Mouse (Mus musculus): ENCODE results near the gene Sstr4. TPM values are rescaled to one million over a fixed set of nuclear protein-coding genes. Genes with fewer than 3 reads are reported as not detected.
A peak's percentile ranks its signal among the peaks of the same experiment; 100 is the strongest.

Gene Sstr4
- polyA plus RNA-seq, 1 experiment from 2014 or later = 2.6 TPM

GRCm38 (mm10) chr2:148402227-148402626 lies 7.1 kb downstream of the Sstr4 start:
- Histone ChIP-seq H3K9ac (replicated peaks; ENCODE audit: low read length) (no peak overlapping the region), H3K9me3 (ENCODE audit: control insufficient read depth, low read length) (no peaks in the 10 kb centered on the region), H3K4me1 (ENCODE audit: control insufficient read depth, insufficient read depth, low read length) (0 out of 2 replicates have a peak, but pooled peaks cover 8% of the 10 kb centered on the region), H3K27me3 (ENCODE audit: control insufficient read depth, insufficient read depth, low read length) (peaks cover 18% of the 10 kb centered on the region), H3K36me3 (ENCODE audit: control insufficient read depth, insufficient read depth, low read length) (no peaks in the 10 kb centered on the region), H3K4me2 (ENCODE audit: low read length) (no peak overlapping the region), H3K27ac (replicated peaks; ENCODE audit: low read depth, low read length) (no peak overlapping the region), H3K4me3 (replicated peaks; ENCODE audit: low read depth, low read length) (no peak overlapping the region)
- DNase-seq (no peak), ATAC-seq (ENCODE audit: low FRiP score, low TSS enrichment) (no peak)
- 82% methylated on average over 1 of the region's 1 CpGs for WGBS

GRCm38 (mm10) chr2:148404906-148405305 lies 9.8 kb downstream of the Sstr4 start:
- no peak overlapping the region for H3K9ac ChIP-seq (replicated peaks; ENCODE audit: low read length)
- 79% methylated on average over 5 of the region's 5 CpGs for WGBS
- peaks cover 35% of the 10 kb centered on the region for H3K27me3 ChIP-seq (ENCODE audit: control insufficient read depth, insufficient read depth, low read length)

GRCm38 (mm10) chr2:148406160-148406970 lies 11.2 kb downstream of the Sstr4 start:
- no peak overlapping the region for H3K9ac ChIP-seq (replicated peaks; ENCODE audit: low read length)
- 8% methylated on average over 34 of the region's 34 CpGs for WGBS

More at GRCm38 (mm10) chr2:148404906-148405305, 9.8 kb downstream of the Sstr4 start:
- Histone ChIP-seq H3K9me3 (ENCODE audit: control insufficient read depth, low read length) (no peaks in the 10 kb centered on the region), H3K27ac (replicated peaks; ENCODE audit: low read depth, low read length) (no peak overlapping the region), H3K4me2 (ENCODE audit: low read length) (no peak overlapping the region), H3K36me3 (ENCODE audit: control insufficient read depth, insufficient read depth, low read length) (no peaks in the 10 kb centered on the region), H3K4me1 (ENCODE audit: control insufficient read depth, insufficient read depth, low read length) (peaks cover 19% of the 10 kb centered on the region), H3K4me3 (replicated peaks; ENCODE audit: low read depth, low read length) (no peak overlapping the region)
- DNase-seq (no peak), ATAC-seq (ENCODE audit: low FRiP score, low TSS enrichment) (no peak)

GRCm38 (mm10) chr2:148406971-148407869 lies 12.1 kb downstream of the Sstr4 start:
- Histone ChIP-seq H3K27me3 (ENCODE audit: control insufficient read depth, insufficient read depth, low read length) (peaks cover 38% of the 10 kb centered on the region), H3K4me2 (ENCODE audit: low read length) (peak overlapping the region; percentile 65), H3K4me1 (ENCODE audit: control insufficient read depth, insufficient read depth, low read length) (peaks cover 19% of the 10 kb centered on the region), H3K27ac (replicated peaks; ENCODE audit: low read depth, low read length) (no peak overlapping the region), H3K36me3 (ENCODE audit: control insufficient read depth, insufficient read depth, low read length) (no peaks in the 10 kb centered on the region), H3K4me3 (replicated peaks; ENCODE audit: low read depth, low read length) (peak overlapping the region; percentile 31), H3K9me3 (ENCODE audit: control insufficient read depth, low read length) (no peaks in the 10 kb centered on the region), H3K9ac (replicated peaks; ENCODE audit: low read length) (peak overlapping the region; percentile 35)
- WGBS = 3% methylated on average over 55 of the region's 55 CpGs
- peak; percentile 53 for DNase-seq
- ATAC-seq (ENCODE audit: low FRiP score, low TSS enrichment) = peak; percentile 38

More at GRCm38 (mm10) chr2:148406160-148406970, 11.2 kb downstream of the Sstr4 start:
- H3K27ac ChIP-seq (replicated peaks; ENCODE audit: low read depth, low read length) = no peak overlapping the region
- peak overlapping the region; percentile 31 for H3K4me3 ChIP-seq (replicated peaks; ENCODE audit: low read depth, low read length)
- H3K4me2 ChIP-seq (ENCODE audit: low read length) = peak overlapping the region; percentile 65
- peaks cover 19% of the 10 kb centered on the region for H3K4me1 ChIP-seq (ENCODE audit: control insufficient read depth, insufficient read depth, low read length)
- peaks cover 38% of the 10 kb centered on the region for H3K27me3 ChIP-seq (ENCODE audit: control insufficient read depth, insufficient read depth, low read length)
- ATAC-seq (ENCODE audit: low FRiP score, low TSS enrichment) (no peak; the same call in 1 of the 2 replicates), DNase-seq (peak; percentile 66)
- no peaks in the 10 kb centered on the region for H3K9me3 ChIP-seq (ENCODE audit: control insufficient read depth, low read length)
- H3K36me3 ChIP-seq (ENCODE audit: control insufficient read depth, insufficient read depth, low read length) = no peaks in the 10 kb centered on the region

- Histone ChIP-seq H3K36me3 (ENCODE audit: control insufficient read depth, insufficient read depth, low read length) (no peaks in the 10 kb centered on the region), H3K4me3 (replicated peaks; ENCODE audit: low read depth, low read length) (peak within 1 kb of the TSS; percentile 31), H3K27ac (replicated peaks; ENCODE audit: low read depth, low read length) (no peak within 1 kb of the TSS), H3K27me3 (ENCODE audit: control insufficient read depth, insufficient read depth, low read length) (peaks cover 38% of the 10 kb centered on the region), H3K9me3 (ENCODE audit: control insufficient read depth, low read length) (no peaks in the 10 kb centered on the region), H3K9ac (replicated peaks; ENCODE audit: low read length) (peak within 1 kb of the TSS; percentile 35), H3K4me1 (ENCODE audit: control insufficient read depth, insufficient read depth, low read length) (peaks cover 19% of the 10 kb centered on the region), H3K4me2 (ENCODE audit: low read length) (peak within 1 kb of the TSS; percentile 65)
- WGBS = 3% methylated on average over 35 of the region's 35 CpGs
- ATAC-seq (ENCODE audit: low FRiP score, low TSS enrichment) (peak; percentile 54), DNase-seq (no peak)
Observed at GRCm38 (mm10) chr2:148407870-148408760, 13.0 kb downstream of the Sstr4 start, which contains the start of gene Thbd. TSS of gene Thbd (minus strand) at chr2:148408188.

- DNase-seq (no peak), ATAC-seq (ENCODE audit: low FRiP score, low TSS enrichment) (peak; percentile 18; the same call in 1 of the 2 replicates)
- Histone ChIP-seq H3K4me3 (replicated peaks; ENCODE audit: low read depth, low read length) (no peak overlapping the region), H3K9me3 (ENCODE audit: control insufficient read depth, low read length) (no peaks in the 10 kb centered on the region), H3K4me1 (ENCODE audit: control insufficient read depth, insufficient read depth, low read length) (peaks cover 19% of the 10 kb centered on the region), H3K27ac (replicated peaks; ENCODE audit: low read depth, low read length) (no peak overlapping the region), H3K27me3 (ENCODE audit: control insufficient read depth, insufficient read depth, low read length) (peaks cover 38% of the 10 kb centered on the region), H3K9ac (replicated peaks; ENCODE audit: low read length) (no peak overlapping the region), H3K4me2 (ENCODE audit: low read length) (peak overlapping the region; percentile 65; the same call in 1 of the 2 replicates), H3K36me3 (ENCODE audit: control insufficient read depth, insufficient read depth, low read length) (no peaks in the 10 kb centered on the region)
- WGBS = 13% methylated on average over 6 of the region's 6 CpGs
Observed at GRCm38 (mm10) chr2:148408761-148409120, 13.6 kb downstream of the Sstr4 start.

GRCm38 (mm10) chr2:148409141-148409540 lies 14.0 kb downstream of the Sstr4 start:
- H3K9ac ChIP-seq (replicated peaks; ENCODE audit: low read length) = no peak overlapping the region
- WGBS = 35% methylated on average over 9 of the region's 9 CpGs
- DNase-seq (peak; percentile 64), ATAC-seq (ENCODE audit: low FRiP score, low TSS enrichment) (peak; percentile 80)
- H3K27me3 ChIP-seq (ENCODE audit: control insufficient read depth, insufficient read depth, low read length) = peaks cover 38% of the 10 kb centered on the region
- H3K9me3 ChIP-seq (ENCODE audit: control insufficient read depth, low read length) = no peaks in the 10 kb centered on the region
- H3K27ac ChIP-seq (replicated peaks; ENCODE audit: low read depth, low read length) = no peak overlapping the region
- H3K4me3 ChIP-seq (replicated peaks; ENCODE audit: low read depth, low read length) = no peak overlapping the region
- H3K4me2 ChIP-seq (ENCODE audit: low read length) = no peak overlapping the region
- H3K36me3 ChIP-seq (ENCODE audit: control insufficient read depth, insufficient read depth, low read length) = no peaks in the 10 kb centered on the region
- peaks cover 19% of the 10 kb centered on the region for H3K4me1 ChIP-seq (ENCODE audit: control insufficient read depth, insufficient read depth, low read length)

GRCm38 (mm10) chr2:148409821-148410220 lies 14.7 kb downstream of the Sstr4 start:
- Histone ChIP-seq H3K4me2 (ENCODE audit: low read length) (no peak overlapping the region), H3K9ac (replicated peaks; ENCODE audit: low read length) (no peak overlapping the region), H3K27me3 (ENCODE audit: control insufficient read depth, insufficient read depth, low read length) (peaks cover 38% of the 10 kb centered on the region), H3K36me3 (ENCODE audit: control insufficient read depth, insufficient read depth, low read length) (no peaks in the 10 kb centered on the region), H3K9me3 (ENCODE audit: control insufficient read depth, low read length) (no peaks in the 10 kb centered on the region), H3K4me3 (replicated peaks; ENCODE audit: low read depth, low read length) (no peak overlapping the region), H3K4me1 (ENCODE audit: control insufficient read depth, insufficient read depth, low read length) (peaks cover 19% of the 10 kb centered on the region), H3K27ac (replicated peaks; ENCODE audit: low read depth, low read length) (no peak overlapping the region)
- no peak for ATAC-seq (ENCODE audit: low FRiP score, low TSS enrichment)
- 78% methylated on average over 1 of the region's 1 CpGs for WGBS
- DNase-seq = no peak

Data from midbrain, embryonic 14.5 days (tissue).